ENCODE assay signal across 34 mouse cellular contexts in genomic region chrX:106582886-106583285, GRCm38 (mm10). TPM values are rescaled to one million over a fixed set of nuclear protein-coding genes. Genes with fewer than 3 reads are reported as not detected.
"Had no signal": no experiment of that assay in that cellular context is flagged by ENCODE, and none has a peak within 500 bp of the region (broad histone marks: within the 10 kb centered on the region; RNA-seq: fewer than 3 reads in every experiment).

TSS of gene Gm5127 (plus strand) at chrX:106583186.

- ATAC-seq: hindbrain, postnatal 0 days; intestine, embryonic 16.5 days had no signal

- H3K36me3 ChIP-seq: heart, embryonic 13.5 days; heart, embryonic 15.5 days; hindbrain, embryonic 13.5 days; hindbrain, embryonic 15.5 days; kidney, embryonic 15.5 days; limb, embryonic 12.5 days; liver, embryonic 13.5 days; liver, embryonic 15.5 days had no signal

- H3K27ac ChIP-seq: heart, adult 2 months; heart, embryonic 13.5 days; heart, embryonic 15.5 days; hindbrain, embryonic 13.5 days; hindbrain, embryonic 15.5 days; hindbrain, postnatal 0 days; kidney, embryonic 15.5 days; kidney, postnatal 0 days; left cerebral cortex, adult 2 months; limb, embryonic 12.5 days; liver, embryonic 13.5 days; liver, embryonic 15.5 days had no signal

- DNase-seq: gastrocnemius, postnatal 14 days; gastrocnemius, postnatal 36 days; heart, adult 11 months; heart, adult 2 months; heart, postnatal 14 days; heart, postnatal 36 days; kidney, adult 11 months; kidney, adult 2 months; kidney, adult 9 months; kidney, postnatal 14 days; kidney, postnatal 36 days; layer of hippocampus, adult 9-11 months; left cerebral cortex, postnatal 4 days; liver; liver, embryonic 13.5 days had no signal

- H3K4me1 ChIP-seq: heart, embryonic 13.5 days; heart, embryonic 15.5 days; hindbrain, embryonic 13.5 days; hindbrain, embryonic 15.5 days; kidney, embryonic 15.5 days; liver, embryonic 13.5 days; liver, embryonic 15.5 days had no signal

- H3K27me3 ChIP-seq: heart, embryonic 13.5 days; heart, embryonic 15.5 days; hindbrain, embryonic 13.5 days; hindbrain, embryonic 15.5 days; kidney, embryonic 15.5 days; liver, embryonic 13.5 days; liver, embryonic 15.5 days had no signal

- H3K4me3 ChIP-seq: heart, adult 2 months; heart, embryonic 13.5 days; heart, embryonic 15.5 days; hindbrain, embryonic 13.5 days; hindbrain, embryonic 15.5 days; kidney, embryonic 15.5 days; left cerebral cortex, adult 2 months; limb, embryonic 12.5 days; liver, embryonic 13.5 days; liver, embryonic 15.5 days had no signal

- H3K9me3 ChIP-seq: heart, embryonic 13.5 days; heart, embryonic 15.5 days; hindbrain, embryonic 13.5 days; hindbrain, embryonic 15.5 days; kidney, embryonic 15.5 days; limb, embryonic 12.5 days; liver, embryonic 13.5 days; liver, embryonic 15.5 days had no signal

RNA-seq across cellular contexts. Expression of gene Gm5127, which starts in this region (rescaled TPM):
- total RNA-seq: gastrocnemius, adult 18-20 months; gastrocnemius, adult 8-10 months; gastrocnemius, postnatal 14 days; gastrocnemius, postnatal 36 days; heart, adult 2 months; heart, postnatal 14 days; heart, postnatal 36 days; hematopoietic stem cell, adult 5-6 weeks; left cerebral cortex, postnatal 10 days; left cerebral cortex, postnatal 4 days had no signal
- polyA plus RNA-seq: gonadal fat pad, adult 2 months; heart, adult 2 months; heart, embryonic 13.5 days; heart, embryonic 15.5 days; heart, postnatal 0 days; intestine, embryonic 14.5 days; intestine, embryonic 16.5 days; liver, embryonic 11.5 days; liver, embryonic 13.5 days; liver, embryonic 15.5 days had no signal
